Mouse (Mus musculus) regulatory T cell (primary cell): ENCODE measurements at regions not wholly inside any gene's neighbourhood (a gene's known extent, or its start where the extent isn't known, plus 50 kb on each side); places are given as distances from the start of the nearest gene placed in this dataset.

Source experiments
- in situ Hi-C: fragments of 300-600 bp; cut with MboI, MseI; formaldehyde crosslinking; loops from one replicate; pipeline ENCODE4 v1.15.1; 2025; ENCODE audit warnings: high pct_unique_total_duplicates

DNA sequence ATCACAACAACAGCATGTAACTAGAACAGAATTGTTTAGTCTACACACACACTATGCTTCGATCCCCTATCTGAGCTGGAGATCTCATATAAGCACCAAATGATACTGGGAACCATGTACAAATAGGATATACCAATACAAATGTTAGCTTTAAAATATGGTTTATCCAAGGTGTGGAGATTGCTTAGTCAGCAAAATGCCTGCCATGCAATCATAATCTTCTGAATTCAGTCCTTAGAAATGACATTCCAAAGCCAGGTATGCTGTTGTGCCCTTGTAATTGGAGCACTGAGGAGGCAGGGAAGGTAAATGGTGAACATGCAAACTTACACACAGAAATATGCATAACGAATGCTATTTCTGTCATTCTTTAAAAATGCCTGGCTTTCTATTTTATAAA is 54.0 kb upstream of the Thsd7b start:
- in situ Hi-C loops: no loop called here

- in situ Hi-C loops: no loop called here
Measured at GRCm38 (mm10) chr1:129208806-129209205, 64.3 kb upstream of the Thsd7b start.

DNA sequence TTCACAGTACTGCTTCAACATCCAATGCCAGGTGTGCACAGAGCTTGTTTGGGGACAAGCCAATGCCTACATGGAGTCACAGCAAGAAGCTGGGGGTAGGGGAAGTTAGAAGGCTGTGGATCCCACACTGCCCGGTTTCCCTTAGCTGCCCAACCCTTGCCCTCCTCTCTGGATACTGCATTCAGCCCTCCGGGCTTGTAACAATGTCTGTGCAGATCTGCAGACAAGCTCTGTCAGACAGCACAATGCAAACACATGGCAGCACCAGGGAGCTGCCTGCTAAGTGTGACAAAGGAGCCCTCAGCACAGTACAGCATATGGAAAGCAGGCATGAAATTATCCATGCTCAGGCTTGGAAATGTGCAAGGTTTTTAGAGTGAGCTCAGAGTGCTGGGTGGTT is 64.7 kb upstream of the Thsd7b start:
- in situ Hi-C loops: no loop called here

DNA sequence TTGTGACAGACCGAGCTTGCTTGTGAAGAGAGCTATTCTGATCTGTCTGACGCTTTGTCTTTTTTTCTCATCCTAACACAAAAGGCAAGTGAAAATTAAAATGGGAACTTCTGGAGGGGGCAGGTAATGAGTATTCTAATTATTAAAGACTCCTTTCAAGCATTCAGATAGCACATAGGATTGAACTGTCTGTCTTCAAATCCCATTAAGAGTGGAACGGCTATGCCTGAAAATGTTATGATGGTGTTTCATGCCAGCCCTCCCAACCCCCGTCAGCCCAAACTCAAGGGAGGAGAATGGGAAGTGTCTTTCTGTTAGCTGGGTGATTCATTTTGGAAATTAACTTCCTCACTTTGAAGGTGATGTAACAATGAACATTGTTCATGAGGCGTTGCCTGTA is 65.4 kb upstream of the Thsd7b start:
- in situ Hi-C loops: no loop called here

DNA sequence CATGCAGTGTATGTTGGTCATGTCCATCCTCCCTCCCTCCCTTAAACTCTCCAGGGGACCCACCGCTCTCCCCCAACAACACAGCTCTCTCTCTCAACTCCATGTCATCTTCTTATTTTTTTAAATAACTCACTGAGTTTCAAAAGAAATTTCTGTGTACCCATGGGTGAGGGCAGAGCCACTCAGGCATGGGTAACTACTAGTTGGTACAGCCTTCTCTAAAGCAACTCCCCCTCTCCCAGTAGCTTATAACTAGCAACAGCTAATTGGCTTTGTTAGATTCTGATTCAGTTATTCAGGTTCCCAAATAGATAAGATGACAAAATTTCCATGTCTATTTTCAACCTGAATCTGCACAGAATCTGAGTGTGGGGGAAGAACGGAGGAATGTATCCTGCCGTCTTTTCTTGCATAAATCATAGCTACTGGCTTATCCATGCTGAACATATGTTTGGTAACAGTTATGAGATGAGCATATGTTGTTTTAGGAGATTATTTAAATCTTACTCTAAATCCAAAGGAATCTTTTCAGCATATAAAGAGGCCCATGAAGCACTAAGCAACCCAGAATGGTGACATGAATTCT is 92.8 kb upstream of the Thsd7b start:
- in situ Hi-C loops: no loop called here

- in situ Hi-C loops: no loop called here
Measured at GRCm38 (mm10) chr1:129169936-129170335, 103.2 kb upstream of the Thsd7b start.

- in situ Hi-C loops: no loop called here
Measured at GRCm38 (mm10) chr1:129150643-129151042, 122.5 kb upstream of the Thsd7b start.

DNA sequence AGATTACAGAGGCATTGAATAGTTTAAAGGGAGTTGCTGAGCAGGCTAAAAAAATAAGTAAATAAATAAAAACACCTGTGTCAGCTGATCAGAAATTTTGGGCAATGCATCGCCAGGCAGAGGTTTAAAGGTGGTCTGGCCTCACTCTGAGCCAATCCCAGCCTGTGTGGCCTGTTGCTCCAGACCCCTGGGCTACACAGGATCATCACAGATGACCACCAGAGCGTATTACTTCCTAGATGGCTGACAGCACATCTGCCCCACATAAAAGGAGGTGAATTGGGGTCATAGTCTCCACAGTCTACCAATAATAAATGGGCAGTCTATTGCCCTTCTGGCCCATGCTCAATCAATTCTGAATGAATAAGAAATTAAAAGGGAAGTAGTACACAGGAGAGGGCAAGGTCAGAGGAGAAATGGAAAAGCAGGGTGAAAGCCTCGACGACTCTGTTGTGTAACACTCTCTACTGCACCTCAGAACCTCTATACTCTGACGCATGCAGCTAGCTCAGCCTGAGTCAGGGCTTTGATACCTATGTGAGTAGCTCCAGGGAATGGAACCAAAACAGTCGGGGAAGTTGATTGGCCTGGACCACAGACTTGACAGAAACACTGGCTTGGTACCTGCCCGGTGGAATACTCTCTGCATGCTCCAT is 124.2 kb upstream of the Thsd7b start:
- in situ Hi-C loops: no loop called here

GRCm38 (mm10) chr1:129146395-129147094 is 126.6 kb upstream of the Thsd7b start:
- in situ Hi-C loops: no loop called here

DNA sequence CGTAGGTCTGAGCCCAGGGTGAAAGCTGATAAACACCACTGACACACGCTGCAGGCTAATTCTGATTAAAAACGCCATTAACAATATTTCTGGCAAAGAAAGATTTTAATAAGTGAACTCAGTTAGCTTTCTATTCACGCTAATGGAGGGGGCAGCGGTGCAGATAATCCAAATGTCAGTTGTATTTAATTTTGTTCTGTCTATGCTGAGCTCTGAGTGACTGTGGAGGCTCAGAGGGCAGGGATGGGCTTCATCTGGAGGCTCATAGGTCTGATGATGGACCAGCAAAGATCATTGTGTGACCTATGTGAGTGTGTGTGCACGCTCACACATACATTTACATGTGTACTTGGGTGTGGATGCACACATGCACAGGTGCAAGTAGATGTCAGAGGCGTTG is 134.3 kb upstream of the Thsd7b start:
- in situ Hi-C loops: no loop called here

- in situ Hi-C loops: loop anchor here (25.0 kb wide), 1 partner anchor 1595 kb away; no protein-coding TSS in a partner anchor
Measured at GRCm38 (mm10) chr1:129106961-129107557, 166.0 kb upstream of the Thsd7b start.

DNA sequence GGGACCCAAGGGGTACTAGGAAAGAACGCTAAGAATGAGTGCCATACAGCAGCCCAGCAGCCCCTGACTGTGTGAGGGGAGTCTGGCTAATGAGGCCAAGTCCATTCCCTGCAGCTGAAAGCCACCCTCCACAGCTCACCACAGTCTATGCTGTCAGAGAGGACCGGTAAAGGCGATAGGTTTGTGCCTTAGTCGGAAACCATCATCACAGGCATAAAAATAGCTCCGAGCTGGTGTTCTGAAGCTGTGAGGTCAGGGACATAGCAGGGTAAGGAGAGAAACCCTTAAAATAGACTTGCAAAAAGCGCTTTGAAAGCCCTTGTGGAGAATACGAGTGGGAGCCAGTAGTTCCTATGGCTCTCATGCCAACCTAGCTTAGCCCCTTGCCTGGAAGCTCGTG is 172.1 kb upstream of the Thsd7b start:
- in situ Hi-C loops: loop anchor here (25.0 kb wide), 1 partner anchor 1589 kb away; no protein-coding TSS in a partner anchor

- in situ Hi-C loops: no loop called here
Measured at GRCm38 (mm10) chr1:129078274-129078673, 194.8 kb upstream of the Thsd7b start.

GRCm38 (mm10) chr1:129057182-129057581 is 215.9 kb upstream of the Thsd7b start:
- in situ Hi-C loops: no loop called here

GRCm38 (mm10) chr1:129055252-129055651 is 217.8 kb upstream of the Thsd7b start:
- in situ Hi-C loops: no loop called here

- in situ Hi-C loops: no loop called here
Measured at GRCm38 (mm10) chr1:129033707-129034106, 239.4 kb upstream of the Thsd7b start.

DNA sequence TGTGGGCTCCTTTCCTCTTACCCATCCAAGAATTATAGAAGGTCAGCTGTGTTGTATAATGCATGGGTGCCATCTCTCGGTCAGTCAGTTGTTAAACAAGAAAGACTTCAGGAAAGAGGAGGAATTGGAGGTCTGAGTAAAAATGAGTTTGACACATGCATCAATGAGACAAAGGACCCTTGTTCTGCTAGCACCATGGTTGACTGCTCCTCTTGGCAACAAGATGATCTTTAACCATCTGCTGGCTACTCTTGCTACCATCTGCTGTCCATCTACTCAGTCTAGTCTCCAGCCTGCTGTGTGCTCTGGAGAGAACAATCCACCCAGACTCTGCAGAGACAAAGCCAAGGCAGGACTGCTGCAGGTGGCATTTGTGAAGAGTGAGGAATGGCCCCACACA is 267.2 kb upstream of the Thsd7b start:
- in situ Hi-C loops: no loop called here

- in situ Hi-C loops: loop anchor here (5.0 kb wide), 1 partner anchor 255 kb away; no protein-coding TSS in a partner anchor
Measured at GRCm38 (mm10) chr1:129002286-129002685, 270.8 kb upstream of the Thsd7b start.

- in situ Hi-C loops: loop anchor here (5.0 kb wide), 1 partner anchor 254 kb away; no protein-coding TSS in a partner anchor
Measured at GRCm38 (mm10) chr1:129001766-129002165, 271.3 kb upstream of the Thsd7b start.

GRCm38 (mm10) chr1:128999741-129000517 is 273.2 kb upstream of the Thsd7b start:
- in situ Hi-C loops: loop anchor here (5.0 kb wide), 1 partner anchor 253 kb away; no protein-coding TSS in a partner anchor

DNA sequence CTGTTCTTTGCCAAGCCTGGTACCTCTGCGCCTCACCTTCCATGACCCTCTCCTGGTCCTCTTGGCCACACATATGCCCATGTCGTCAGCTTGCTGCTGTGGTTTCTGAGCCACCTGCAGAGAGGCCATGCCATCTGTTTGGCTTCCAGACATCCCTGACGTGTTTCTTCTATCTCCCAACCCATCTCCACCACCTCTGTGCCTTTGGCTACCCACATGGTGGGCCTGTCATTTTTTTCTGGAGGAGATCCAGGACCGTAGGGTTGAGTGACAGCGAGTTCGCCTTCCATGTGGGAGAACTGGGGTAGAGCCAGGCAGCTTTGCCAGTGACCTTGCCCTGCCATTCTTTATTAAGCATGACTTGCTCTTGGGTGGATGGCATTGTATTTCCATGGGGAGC is 278.4 kb upstream of the Thsd7b start:
- in situ Hi-C loops: no loop called here

DNA sequence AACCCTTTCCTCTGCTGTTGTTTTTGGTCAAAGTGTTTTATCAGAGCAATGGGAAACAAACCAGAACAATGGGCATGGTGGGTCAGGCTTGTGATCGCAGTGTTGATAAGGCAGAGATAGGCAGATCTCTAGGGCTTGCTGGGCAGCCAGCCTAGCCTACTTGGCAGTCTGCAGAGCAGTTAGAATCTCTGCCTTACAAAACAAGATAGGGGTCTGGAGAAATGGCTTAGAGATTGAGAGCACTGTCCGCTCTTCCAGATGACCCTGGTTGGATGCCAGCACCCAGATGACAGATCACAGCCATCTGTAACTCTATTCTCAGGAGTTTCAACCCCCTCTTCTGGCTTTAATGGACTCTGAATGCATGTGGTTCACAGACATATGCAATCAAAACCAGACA is 289.7 kb upstream of the Thsd7b start:
- in situ Hi-C loops: no loop called here
